Mouse (Mus musculus): ENCODE data around the gene Sesn2.
"Not testable (repeated sequence)": the region's sequence is repeated elsewhere in the genome, so short reads cannot be mapped to it uniquely, and the experiment has no call there.

The Sesn2 gene

GRCm38 (mm10) chr4:132482956-132483608 is 27.2 kb downstream of the Sesn2 start:
- in situ Hi-C loops (cut with MboI, MseI): no loop called here

- in situ Hi-C loops (cut with MboI, MseI): not testable (repeated sequence)
Observed at GRCm38 (mm10) chr4:132482104-132482503, 28.2 kb downstream of the Sesn2 start.

GRCm38 (mm10) chr4:132477833-132478232 is 32.5 kb downstream of the Sesn2 start:
- in situ Hi-C loops (cut with MboI, MseI): no loop called here

DNA sequence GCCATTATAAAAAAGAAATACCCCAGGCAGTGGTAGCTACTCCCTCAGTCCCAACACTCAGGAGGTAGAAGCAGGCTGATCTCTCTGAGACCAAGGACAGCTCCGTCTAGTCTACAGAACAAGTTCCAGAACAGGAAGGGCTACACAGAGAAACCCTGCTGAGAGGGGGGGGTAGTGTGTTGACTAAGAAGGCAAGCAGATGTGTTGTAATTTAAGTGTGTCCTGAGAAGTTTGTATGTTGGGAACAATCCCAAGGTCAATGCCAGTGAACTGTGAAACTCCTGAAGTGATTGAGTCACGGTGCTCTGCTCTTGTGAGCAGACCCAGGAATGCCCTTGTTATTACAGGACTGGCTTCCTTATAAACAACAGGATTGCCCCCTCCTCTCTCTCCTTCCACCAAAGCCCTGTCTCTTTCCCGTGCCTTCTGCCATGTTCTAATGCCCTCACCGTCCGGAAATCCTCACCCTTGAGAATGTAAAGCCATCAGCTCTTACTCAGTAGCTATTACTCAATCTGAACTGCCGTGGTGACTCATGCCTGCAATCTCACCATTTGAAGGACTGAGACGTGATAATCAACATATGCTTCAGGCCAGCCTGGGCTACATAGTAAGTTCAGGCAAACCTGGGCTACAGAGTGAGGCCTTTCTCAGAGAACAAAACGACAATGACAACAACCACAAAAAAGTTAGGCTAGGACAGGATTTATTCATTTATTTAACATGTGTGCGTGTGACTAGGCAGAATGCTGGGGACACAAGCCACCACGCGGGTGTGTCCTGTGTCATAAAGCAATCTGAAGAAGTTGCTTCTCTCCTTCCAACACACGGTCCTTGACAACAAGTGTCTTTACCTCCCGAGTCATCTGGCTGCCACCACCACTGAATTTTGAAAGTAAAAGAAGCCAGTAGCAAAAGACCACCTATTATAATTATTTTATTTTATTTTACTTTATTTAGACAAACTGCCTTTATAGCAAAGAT is 34.1 kb downstream of the Sesn2 start:
- in situ Hi-C loops (cut with MboI, MseI): no loop called here

DNA sequence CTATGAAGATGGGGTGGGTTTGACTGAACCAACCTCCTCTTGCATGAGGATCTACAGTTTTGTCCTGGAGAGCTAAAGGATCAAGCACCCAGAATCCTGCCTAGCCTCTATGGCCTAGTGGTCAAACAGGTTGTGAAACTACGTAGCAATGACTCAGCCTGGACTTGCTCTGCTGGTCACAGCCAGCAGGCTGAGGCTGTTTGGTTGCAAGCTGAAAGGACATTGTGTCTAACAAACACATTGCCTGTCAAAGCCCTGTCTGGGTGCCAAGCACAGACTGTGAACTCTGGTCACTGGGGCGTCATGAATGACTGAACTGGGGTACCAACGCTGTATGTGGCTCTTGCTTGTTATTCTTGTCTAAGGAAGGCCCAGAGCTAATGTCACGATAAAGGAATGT is 35.7 kb downstream of the Sesn2 start:
- in situ Hi-C loops (cut with MboI, MseI): no loop called here

DNA sequence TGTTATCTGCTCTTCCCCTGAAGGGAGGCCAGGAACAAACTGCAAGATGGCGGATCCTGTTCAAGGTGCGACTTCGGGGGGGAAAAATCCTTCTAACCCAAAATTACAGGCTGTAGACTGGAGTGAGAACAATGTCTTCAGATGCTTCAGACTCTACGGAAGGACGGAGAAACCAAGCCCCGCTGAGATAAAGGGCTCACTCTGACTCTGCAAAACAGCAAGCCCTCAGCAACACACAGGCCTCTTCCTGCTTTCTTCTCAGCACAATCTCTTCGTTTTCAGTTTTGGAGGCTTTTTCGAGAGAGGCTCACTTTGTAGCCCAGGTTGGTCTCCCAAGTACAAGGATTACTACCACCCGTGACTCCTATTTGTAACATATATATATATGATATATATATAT is 36.9 kb downstream of the Sesn2 start:
- in situ Hi-C loops (cut with MboI, MseI): no loop called here

GRCm38 (mm10) chr4:132469873-132470272 is 40.4 kb downstream of the Sesn2 start:
- in situ Hi-C loops (cut with MboI, MseI): no loop called here

DNA sequence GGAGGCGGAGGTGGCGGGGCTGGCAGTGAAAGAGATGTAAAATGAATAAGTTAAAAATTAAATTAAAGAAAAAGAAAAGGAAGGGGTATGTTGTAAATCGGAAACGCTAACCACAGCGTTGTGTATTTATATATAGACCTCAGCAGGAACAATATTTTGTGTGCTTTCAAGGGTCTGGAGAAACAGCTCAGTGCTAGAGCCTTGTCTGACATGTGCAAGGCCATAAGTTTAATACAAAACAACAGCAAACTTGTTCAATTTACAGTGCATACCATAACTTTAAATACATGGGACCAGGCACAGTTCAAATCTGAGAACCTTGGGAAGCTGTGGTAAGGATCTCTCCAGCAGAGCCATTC is 46.1 kb downstream of the Sesn2 start:
- in situ Hi-C loops (cut with MboI, MseI): no loop called here

DNA sequence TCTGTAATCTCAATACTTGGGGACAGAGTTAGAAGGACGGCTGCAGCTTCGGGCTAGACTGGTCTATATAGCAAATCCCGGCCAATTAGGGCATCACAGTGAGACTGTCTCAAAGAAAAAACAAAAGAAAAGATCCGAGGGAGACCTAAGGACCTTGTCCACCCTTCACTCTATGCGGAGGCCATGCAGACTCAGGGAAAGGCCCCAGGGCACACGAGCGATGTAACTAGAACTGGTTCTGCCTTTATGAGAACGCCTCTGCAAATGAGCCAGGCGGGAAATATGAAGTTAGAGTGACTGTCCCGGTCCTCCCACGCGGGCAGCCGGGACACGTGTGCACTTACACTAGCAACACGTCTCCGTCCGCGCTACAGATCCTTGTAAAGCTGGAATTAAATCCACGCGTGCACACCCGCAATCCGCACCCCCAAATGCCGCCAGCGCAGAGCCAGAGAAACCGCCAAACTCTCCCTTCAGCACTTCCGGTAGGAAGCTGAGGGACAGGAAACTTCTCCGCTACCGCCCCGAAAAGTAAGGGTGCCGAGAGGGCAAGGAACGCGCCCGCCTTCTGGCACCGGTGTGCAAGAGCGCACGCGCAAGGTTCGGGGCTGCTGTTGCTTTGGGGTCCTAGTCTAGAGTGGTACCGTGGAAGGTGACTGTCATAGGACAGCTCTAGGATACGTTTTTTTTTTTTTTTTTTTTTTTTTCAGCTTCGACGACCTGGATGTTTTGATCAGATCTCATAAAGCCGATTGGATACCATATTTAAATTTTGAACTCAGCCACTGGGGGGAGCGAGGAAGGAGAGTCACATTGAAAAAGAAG is 46.7 kb downstream of the Sesn2 start, which contains the start of gene Med18:
TSS of gene Med18 (minus strand) at position 492 of the 825 bp plus-strand sequence.
- in situ Hi-C loops (cut with MboI, MseI): no loop called here

DNA sequence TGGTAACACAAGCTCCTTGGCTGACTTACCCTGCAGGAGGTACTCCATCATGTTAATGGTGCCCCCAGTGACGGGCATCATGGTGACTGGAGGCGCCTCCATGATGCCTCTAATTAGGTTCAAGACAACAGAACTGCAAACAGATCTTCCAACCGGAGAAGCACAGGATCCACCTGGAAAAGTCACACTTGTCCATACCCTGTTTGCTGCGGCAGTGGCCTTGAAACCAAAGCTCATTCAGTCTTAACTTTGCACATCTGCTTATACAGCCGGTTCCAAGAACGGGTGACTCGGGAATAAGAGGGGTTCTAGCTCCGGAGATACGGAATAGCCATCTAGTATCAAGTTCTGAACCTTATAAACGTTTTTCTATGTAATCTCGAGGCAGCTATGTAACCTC is 47.5 kb downstream of the Sesn2 start:
- in situ Hi-C loops (cut with MboI, MseI): no loop called here

DNA sequence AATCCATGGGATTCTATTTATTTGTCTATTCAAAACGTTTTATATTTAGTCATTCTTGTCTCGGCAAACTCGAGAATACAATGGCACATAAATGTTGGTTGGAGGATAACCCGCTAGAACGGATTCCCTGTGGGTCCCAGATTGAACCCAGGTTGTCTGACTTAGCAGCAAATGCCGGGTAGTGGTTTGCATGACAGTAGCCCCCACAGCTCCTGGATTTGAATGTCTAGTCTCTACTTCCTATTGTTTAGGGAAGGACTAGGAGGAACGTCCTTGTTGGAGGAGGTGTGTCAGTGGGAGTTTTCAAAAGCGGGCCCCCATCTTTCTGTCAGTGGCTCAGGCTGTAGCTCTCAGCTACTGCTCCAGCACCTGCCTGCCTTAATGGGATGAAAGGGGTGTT is 50.1 kb downstream of the Sesn2 start:
- in situ Hi-C loops (cut with MboI, MseI): no loop called here

GRCm38 (mm10) chr4:132455561-132455960 is 54.7 kb downstream of the Sesn2 start:
- in situ Hi-C loops (cut with MboI, MseI): no loop called here

GRCm38 (mm10) chr4:132455146-132455545 is 55.2 kb downstream of the Sesn2 start:
- in situ Hi-C loops (cut with MboI, MseI): no loop called here

DNA sequence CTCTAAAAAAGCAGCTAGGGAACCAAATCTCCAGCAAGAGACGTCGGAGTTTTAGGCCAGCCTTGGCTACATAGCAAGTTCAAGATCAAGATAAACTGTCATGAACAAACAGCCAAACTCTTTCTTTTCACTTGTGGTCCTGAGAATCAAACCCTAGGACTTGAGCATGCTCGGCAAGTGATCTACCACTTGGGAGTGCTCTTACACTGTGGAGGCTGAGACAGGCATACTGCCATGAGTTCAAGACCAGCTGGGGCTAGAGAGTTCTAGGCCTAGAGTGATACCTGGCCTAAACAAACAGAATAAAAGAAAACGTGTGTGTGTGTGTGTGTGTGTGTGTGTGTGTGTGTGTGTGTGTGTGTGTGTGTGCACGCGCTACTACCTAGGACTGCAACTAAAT is 56.1 kb downstream of the Sesn2 start:
- in situ Hi-C loops (cut with MboI, MseI): no loop called here

GRCm38 (mm10) chr4:132449778-132450177 is 60.5 kb downstream of the Sesn2 start:
- in situ Hi-C loops (cut with MboI, MseI): no loop called here

DNA sequence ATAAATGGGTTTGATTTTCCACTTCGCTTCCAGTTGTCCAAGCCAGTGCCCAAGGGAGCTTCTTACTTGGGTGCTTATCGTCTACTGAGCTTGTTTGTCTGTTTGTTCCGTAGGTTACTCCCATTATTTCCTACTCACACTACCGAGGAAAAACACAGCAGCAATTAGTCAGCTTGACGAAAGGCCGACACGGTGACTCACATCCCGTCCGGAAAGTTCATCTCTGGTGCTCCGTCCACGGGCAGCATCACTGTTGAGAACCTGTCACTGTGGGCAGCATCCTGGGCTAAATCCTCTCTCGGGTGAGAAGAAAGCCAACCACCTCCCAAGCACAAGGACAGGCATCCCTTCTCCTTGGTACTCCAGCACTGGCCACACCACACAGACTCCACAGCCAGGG is 64.2 kb downstream of the Sesn2 start:
- in situ Hi-C loops (cut with MboI, MseI): no loop called here

- in situ Hi-C loops (cut with MboI, MseI): no loop called here
Observed at GRCm38 (mm10) chr4:132444516-132444915, 65.8 kb downstream of the Sesn2 start.
